Mouse (Mus musculus): ENCODE data around the gene Col18a1.

Col18a1 gene

DNA sequence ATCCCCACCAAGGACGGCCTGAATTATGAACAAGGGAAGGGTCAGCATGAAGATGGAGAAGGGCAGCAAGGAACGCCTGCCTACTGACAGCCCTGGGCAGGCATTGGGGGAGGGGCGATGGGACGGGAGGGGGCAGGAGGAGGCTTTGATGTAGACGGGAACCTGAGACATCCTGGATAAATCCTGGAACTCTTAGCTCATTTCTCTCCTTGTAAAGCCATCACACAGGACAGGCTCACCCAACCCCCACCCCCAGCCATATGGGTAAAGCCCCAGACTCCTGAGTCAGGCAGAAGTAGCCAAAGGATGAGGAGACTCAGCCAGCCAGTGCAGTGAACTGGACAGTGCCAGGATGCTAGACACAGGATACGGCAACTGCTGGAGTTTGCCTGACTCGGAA lies 161.4 kb downstream of the Col18a1 start:
- DNase-seq, result peak; percentile 23

Measured in cerebellum, adult 9-11 months (tissue).